Mouse (Mus musculus) brain, embryonic 14.5 days (tissue): ENCODE data around the gene Rbm8a2.

ENCODE experiments used
- CTCF ChIP-seq: fragments of 200-500 bp; IDR thresholded peaks from 2 replicates; pipeline ENCODE4 v1.5.1; 2012; ENCODE audit warnings: inconsistent platforms, mild to moderate bottlenecking, moderate library complexity, borderline replicate concordance; ENCODE audit not compliant: insufficient read depth, insufficient read length; ENCODE audit errors: extremely low read depth
- POLR2A ChIP-seq: fragments of 200-500 bp; IDR thresholded peaks from 2 replicates; pipeline ENCODE4 v1.6.1; 2012; ENCODE audit warnings: mild to moderate bottlenecking, inconsistent platforms, borderline replicate concordance; ENCODE audit not compliant: poor library complexity, insufficient read depth, insufficient read length, severe bottlenecking; ENCODE audit errors: extremely low read depth

GRCm38 (mm10) chr1:175988912-175989311 lies 10.0 kb upstream of the Rbm8a2 start:
- no peak for TF ChIP-seq CTCF
- TF ChIP-seq POLR2A = no peak
